Mouse (Mus musculus) adrenal gland, postnatal 36 days (tissue): ENCODE data around the gene Sox5. TPM values are rescaled to one million over a fixed set of nuclear protein-coding genes. Genes with fewer than 3 reads are reported as not detected.

ENCODE experiments used
- DNase-seq, 2 experiments: peaks; one replicate each; pipeline ENCODE4 v3.0.0; 2021; ENCODE audit warnings: mixed read lengths in 1 of 2
- total RNA-seq, 2 experiments: library from RNA; stranded (reverse); gene quantifications; 2 replicates each; pipeline ENCODE4 v1.2.3; 2021

Gene Sox5
- total RNA-seq, 2 experiments from 2014 or later, result 9.5 to 29.2 TPM

DNA sequence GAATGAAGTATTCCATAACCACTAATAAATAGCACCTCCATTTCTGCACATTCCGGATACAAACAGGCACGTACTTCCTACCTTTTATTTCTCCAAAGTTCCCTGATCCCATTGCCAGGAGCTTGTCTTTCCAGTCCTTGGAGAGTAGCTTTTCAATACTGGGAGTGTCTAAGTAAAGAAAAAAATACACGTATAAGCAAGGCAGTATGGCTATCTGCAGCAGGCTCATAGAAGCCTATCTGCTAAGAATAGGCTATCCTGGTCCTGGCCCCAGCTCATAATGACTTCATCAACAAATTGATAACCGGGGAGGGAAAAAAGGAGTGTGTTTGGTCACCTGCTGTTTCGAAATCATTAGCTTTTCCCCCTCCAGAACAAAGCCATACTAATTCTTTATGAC, 740.6 kb downstream of the Sox5 start:
- DNase-seq, result no peak

DNA sequence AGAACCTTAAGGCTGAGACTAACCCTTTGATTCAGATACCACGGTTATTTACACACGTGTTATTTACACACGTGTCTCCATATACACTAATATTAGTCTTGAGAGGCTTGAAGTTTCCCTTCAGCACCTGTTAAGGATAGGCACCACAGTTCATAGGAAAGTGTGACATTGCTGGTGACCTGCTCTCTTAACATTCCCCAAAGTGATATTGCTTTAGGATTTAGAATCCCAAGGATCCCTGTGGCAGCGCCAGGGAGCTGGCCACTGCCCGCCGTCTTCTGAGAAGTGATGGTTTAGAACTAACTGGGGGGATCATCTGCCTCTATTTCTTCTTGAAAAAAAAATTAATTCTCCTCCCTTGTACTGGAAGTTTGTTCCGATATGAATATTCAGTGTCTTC, 741.4 kb downstream of the Sox5 start:
- no peak for DNase-seq

DNA sequence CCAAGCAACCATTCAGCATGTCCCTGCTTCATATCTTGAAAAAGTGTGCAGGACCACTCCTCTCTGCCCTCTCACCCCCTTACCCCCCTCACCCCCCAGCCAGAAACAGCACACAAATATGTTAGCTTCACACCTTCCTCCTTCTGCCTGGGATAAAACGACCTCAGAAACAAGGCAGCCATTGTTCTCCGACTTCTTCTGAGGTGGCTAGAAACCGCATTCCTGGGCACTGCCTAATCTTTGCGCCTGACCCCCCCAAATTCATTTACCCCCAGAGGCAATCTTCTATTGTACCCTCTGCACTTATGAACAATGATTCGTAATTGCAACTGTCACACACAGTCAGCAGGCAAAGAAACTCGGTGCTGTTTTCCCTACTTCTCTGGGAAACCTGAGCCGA, 742.6 kb downstream of the Sox5 start:
- no peak for DNase-seq

DNA sequence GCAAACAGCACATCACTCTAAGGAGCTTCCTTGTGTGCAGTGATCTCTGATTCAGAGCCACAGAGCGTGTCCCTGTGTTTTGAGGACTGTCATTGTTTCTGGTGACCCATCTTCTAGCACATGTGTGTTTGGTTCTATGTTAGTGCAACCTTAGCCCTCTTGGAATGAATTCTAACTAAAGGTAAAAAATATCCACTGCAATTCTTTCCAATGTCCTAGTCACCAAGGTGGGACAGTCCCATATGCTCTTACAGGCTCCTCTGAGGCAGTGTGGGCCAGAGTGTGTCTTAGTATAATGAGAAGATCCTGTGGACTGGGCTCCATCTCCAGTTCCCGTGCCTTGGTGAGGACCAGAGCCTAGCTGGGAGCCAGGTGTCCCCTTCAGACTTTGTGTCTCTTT, 748.6 kb downstream of the Sox5 start:
- no peak for DNase-seq

DNA sequence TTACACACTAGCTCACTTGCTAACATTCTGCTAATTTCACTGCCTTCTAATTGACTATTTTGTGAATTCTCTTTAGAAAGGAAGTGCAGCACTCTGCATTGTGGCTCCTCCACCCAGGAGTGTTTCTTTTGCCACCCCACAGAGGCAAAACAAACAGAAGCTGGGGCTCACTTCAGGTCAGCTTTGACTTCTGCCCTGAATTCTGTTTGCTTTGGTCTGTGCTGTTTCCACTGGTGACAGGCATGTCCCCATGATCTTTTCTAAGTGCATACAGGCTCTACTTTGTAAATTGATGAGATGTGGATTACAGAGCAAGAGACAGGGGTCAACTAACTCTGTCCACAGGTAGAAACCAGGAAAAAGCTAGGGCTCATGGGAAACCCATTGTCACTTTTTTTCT, 764.8 kb downstream of the Sox5 start:
- no peak for DNase-seq

DNA sequence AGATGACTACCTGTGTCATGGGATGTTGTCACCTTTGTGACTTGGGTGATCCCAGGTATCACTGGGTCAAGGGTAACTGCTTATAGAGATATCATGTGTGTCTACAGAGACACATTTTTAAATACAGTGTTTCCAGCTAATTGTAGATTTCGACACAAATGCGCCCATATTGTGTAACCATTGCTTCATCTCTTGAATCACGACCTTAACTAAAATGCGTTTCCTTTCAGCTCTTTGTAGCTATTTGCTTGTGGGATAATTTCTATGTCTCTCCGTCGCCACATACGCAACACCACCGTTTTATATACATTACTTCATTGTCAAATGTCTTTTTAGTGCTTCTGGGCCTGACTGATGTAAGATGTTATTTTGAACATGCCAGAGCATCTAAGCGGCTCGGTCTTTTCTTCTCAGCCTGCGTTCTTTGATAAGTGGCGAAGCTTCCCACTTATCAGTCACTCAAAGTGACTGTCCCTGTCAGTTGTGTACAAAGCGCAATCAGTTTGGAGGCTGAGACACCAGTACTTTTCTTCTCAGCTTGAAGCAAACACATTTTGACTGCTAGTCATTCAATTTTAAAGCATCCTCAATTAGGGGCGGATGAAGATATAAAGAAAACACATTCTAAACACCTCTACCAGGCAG, 769.8 kb downstream of the Sox5 start:
- no peak for DNase-seq

DNA sequence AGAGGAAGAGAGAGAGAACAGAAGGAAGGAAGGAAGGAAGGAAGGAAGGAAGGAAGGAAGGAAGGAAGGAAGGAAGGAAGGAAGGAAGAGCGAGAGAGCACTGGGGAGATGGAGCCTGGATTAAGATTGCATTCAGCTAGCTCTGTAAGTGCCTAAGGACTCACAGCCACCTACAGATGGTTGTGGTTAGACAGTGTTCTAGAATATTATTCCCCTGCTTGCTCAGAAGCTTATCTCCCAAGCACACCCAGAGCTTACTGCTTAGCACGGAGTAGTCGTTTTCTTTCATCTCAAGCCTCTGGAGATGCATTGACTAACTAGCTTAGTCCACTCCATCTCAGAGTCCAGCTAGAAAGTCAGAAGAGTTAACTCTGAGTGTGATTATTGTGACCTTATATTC, 770.8 kb downstream of the Sox5 start:
- no peak for DNase-seq

DNA sequence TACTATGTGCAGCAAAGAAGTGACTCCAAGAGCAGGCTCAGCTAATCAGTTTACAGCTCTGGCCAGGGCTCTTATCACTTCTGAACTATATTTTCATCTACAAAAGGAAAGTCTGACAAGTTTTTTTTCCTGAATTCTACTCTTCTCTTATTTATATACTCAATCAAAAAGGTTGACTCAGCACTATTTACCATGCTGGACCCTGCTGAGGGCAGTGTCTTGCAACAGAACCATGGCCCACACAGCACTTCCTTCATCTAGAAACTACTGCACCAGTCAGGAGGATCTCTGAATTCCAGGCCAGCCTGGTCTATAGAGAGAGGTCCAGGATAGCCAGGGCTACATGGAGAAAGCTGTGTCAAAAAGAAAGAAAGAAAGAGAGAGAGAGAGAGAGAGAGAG, 771.5 kb downstream of the Sox5 start:
- no peak for DNase-seq

DNA sequence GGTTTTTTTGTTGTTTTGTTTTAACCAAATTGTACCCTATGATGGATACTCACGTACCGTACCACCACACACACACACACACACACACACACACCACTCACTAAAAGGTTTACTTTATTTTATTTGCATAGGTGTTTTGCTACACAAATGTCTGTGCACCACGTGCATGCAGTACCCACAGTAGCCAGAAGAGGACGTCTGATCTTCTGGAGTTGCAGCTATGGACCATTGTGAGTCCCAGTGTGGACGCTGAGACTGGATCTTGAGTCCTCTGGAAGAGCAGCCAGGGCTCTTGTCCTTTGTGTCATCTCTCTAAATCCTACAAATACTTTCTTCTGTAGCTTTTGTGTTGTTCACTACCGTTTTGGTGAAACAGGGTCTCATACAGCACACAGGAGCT, 776.6 kb downstream of the Sox5 start:
- DNase-seq, result no peak

DNA sequence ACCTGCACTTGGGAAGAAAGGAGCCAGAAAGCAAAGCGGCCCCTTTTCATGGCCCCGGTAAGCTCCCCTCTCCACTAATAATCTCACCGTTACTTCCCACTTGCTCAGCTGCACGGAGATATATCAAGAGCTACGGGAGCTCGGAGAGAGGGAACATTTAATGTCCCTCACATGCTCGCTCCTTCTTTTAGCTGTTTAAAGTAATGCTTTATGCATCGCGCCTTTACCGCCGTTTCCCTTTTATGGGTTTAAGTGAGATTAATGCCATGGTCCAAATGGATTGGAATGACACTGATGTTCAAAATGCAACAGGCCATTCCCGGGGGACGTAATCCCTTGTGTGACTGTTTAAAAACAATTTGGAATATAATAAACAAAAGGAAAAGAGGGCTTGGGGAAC, 783.6 kb downstream of the Sox5 start:
- no peak for DNase-seq

DNA sequence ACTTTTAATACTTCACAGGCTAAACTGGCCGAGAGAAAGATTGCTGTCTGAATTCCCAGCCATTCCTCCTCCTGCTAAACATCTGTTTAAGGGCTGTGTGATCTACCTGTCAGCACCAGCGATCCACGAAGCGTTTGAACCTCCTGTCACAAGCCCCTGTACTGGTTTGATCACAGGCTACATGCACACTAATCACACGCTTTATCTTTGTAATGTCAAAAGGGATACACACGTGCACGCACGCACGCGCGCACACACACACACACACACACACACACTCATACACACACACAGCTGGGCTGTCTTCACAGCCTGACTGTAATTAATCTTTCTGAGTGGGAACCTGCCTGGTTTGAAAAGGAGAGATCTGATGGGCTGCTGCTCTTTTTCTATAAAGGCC, 784.2 kb downstream of the Sox5 start:
- DNase-seq, result no peak

DNA sequence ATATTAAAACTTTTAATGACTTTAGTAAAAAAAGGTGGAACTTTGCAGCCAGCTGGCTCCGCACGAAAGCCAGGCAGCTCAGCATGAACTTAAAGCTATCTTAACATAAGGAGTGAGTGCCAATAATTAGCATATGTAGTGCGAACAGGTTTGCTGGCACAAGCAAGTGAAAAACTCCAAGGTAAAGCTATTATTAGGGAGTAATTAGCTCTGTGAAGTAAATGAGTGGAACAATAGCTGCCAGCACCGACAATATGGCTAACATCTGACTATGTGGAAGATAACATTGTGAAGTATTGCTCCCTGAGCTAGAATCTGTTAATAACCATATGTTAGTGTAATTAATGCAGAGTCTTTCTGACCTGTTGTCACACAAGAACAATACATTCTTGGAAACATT, 786.7 kb downstream of the Sox5 start:
- no peak for DNase-seq

DNA sequence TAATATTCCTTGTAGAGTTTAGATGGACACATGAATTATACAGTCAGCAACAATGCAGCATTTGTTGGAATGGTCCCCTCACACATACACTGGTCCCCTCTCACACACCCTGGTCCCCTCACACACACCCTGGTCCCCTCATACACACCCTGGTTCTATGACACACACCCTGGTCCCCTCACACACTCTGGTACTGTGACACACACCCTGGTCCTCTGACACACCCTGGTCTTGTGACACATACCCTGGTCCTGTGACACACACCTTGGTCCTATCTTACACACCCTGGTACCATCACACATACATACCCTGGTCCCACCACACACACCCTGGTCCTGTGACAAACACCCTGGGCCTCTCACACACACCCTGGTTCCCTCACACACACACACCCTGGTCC, 794.2 kb downstream of the Sox5 start:
- no peak for DNase-seq

DNA sequence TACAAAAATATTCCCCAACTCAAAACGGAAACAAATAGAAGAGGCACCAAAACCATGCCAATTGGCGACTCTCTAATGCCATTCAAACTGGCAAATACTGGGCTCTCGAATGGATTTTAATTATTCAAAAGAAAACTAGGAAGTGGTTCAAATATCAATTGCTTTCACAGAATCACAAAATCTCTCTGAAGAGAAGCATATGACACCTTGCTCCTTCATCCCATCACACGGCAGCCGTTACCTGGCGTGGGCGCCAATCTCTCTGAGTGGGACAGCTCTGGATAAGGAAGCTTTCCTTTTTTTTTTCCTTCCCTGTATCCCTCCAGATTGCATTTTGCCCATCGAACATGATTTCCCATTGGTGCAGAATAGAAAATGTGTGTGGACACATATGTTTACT, 801.6 kb downstream of the Sox5 start:
- DNase-seq, result no peak

DNA sequence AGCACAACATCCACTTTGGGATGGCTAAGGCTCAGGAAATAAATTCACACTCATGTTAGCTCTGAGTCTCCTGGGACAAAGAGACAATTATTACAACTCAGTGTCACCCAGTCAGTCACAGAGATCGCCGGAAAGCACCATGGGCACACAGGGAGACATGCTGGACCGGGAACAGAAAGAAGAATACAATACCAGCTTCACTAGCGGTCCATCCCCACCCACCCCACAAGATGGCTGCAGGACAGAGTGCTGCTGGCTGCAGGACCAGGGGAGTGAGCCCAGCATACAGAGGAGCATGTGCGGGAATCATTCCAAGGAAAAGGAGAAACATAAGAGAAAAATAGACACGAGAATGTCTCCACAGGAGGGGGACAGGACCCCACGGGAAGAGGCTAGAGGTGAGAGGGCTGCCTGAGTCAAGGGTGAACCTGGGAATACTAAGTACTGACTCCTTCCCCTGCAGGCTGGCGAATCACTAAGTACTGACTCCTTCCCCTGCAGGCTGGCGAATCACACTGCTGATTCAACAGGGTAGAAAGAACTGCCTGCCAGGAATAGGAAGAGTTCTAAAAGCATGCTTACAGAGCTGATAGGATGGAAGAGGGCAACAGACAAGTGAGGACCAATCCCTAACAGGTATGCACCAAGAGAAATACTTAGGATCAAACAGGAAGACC, 813.9 kb downstream of the Sox5 start:
- no peak for DNase-seq

DNA sequence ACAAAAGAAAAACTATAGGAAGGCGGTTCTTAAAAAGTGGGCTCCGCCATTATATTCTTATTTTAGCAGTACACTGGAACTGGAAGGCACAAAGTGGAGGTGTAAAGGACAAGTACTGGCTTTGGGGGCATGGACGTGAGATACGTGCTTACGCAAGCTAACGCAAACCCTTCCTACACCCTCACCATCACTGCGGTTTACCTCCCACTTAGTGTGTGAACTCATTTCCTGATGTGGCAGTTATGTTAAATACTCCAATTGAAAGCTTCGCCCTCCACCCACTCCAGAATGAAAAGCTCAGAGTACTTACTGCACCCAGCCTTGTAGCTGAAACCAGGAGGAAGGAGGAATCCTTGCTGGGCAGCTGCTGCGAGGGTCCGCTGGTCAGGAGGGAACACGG, 821.3 kb downstream of the Sox5 start:
- DNase-seq, result no peak

DNA sequence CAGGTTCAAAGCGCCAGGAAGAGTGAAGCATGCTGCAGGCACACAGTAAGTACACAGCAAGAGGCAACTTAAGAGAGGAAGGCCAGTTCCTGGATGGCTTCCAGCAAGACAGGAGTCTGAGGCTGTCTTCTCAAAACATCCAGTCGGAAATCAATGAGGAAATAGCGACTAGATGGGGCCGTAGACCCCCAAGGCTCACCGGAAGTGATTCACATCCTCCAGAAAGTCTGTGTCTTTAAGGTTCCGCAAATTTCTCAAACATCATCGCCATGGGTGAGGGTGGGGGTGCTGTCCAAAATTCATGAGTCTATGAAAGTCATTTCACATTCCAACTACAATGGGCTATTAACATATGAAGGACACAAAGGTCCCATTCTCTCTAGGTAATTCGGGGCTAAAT, 821.7 kb downstream of the Sox5 start:
- no peak for DNase-seq

DNA sequence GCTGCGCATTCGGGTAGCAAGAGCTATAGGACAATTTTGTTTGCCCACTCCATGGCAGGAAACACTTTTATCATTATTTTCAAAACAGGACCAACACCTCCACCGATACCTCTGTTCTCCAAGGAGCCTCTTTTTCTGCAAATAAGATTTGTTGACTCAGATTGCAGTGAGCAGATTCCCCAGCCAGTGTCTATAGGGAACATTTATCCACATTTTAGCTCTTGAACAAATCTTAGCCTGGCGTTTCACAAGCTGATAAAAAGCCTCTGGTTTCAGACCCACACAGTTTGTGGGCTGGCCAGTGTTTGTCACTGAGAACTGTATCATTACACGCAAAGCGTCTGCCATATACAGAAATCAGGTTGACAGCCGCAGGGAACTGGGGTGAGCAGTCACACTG, 823.4 kb downstream of the Sox5 start:
- DNase-seq, result no peak

DNA sequence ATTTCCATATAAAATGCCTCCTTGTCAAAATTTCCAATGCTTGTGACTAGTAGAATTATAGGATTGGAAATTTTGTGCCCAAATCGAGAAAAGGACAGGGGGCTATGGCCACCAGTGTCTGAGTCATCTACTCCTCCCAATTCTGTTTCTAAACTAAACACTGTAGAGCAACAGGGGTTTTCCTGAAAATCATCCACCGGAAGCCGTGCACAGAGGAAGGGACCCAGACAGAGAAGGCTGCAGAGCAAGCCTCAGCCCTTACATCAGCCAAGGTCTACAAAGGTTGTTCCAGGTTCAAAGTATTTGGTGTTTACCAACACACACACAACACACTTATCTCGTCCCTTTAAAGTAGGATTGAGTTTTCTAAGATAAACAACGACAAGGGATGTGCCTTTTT, 824.7 kb downstream of the Sox5 start:
- DNase-seq, result no peak

DNA sequence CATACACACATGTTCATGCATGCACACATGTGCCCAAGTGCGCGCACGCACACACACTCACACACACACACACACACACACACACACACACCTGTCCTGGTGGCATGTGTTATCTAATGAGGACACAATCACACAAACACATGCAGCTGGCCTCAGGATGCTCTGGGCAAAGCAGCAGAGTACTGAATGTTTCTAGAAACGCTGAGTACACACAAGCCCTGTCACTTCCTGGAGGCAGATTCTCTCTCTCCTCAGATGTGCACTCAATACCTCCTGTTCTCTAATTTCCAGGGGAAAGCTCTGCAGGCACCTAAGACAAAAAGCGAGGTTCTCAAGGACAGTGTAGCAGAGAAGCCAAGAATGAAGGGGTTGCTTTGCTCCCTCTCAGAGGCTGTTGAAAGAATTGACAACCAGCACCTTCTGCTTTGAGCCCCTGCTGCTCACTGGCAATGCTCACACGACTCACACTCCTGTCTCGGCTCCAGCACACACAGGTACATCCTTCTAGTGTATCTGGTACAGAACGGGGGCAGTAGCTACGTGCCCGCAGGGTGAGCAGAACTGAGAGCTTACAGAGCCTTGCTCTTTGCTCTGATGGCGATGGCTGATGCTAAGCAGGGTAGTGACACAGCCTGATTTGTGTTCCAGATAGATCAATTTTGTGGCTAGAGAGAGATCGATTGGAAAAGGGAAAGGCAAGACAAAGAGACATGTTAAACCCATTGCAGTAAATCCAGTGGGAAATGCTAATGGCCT, 833.0 kb downstream of the Sox5 start:
- DNase-seq, result no peak

DNA sequence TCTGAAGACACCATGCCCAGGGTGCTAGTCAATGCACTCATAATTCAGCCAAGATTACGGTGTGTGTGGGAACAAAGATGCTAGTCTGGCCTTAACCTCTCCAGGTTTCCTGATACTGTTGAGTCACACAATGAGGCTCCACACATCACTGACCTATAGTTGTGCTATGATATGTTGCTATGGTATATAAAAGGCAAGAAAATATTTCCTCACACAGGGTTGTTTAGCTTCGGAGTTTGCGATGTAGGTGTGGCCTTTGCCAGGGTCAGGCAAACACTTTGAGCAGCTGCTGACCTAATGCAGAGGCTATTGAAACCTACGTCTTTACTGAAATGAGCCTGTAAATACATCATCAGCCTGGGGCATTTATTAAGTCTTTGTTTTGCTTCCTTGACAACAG, 833.7 kb downstream of the Sox5 start:
- no peak for DNase-seq

DNA sequence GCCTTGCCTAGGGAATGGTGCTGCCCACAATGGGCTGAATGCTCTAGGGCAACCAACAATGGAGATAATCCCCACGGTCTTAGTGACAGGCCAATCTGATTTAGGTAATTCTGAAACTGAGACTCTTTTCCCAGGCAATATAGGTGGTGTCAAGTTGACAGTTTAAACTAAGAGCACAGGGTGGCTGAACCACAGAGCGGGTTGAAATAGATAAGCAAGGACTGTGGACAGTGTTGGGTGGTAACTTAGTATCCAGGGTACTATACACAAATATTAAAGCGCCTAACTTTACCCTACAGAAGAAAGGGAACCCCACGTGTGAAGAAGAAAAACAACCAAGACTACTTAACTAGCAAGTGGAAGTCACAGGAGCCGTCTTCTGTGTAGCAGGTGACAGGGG, 838.7 kb downstream of the Sox5 start:
- no peak for DNase-seq

DNA sequence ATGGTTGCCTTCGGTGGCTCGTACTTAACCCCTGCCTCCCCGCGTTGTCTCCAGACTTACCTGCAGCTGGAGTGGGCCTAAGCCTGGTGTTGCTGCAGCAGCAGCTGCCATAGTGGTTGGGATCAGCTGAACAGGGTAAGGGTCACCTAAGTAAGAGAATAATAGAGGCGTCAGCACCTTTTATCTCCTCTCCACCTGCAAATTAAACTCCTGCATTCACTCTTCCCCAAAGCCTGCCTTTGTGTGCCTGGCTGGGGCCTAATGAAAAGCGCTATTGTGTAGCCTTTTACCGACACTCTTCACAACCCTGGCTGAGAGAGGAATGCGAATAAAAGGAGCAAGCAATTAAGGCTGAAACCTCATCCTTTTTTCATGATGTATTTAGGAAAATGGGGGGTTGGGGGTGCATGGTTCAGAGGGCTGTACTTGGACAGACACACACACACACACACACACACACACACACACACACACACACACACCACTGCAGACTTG, 840.4 kb downstream of the Sox5 start:
- DNase-seq, result no peak

DNA sequence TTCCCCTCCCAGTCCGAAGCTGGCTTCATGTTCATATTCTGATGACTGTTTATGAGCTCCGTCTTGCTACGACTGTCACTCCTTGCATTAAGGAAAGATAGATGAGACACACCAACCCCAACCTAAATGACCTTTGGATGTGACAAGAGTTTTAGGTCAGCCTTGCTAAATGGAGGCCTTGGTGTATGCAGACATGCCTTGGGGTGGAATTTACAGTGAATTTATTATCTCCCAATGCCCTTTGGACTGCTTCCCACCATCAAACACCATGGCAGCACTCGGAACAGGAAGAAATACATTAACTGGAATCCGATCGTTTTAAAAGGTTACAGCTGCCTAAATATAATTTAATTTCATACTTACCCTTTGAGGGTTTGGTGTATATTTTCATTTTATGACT, 858.6 kb downstream of the Sox5 start:
- DNase-seq, result no peak
